Mouse (Mus musculus) MEL-GATA-1-ER (cell line): ENCODE measurements around the gene Ppa2.

ENCODE experiments used
- DNase-seq: peaks from one replicate; pipeline ENCODE4 v3.0.0-alpha.2; 2012; ENCODE audit warnings: low read depth; ENCODE audit errors: extremely low read depth

Gene Ppa2

GRCm38 (mm10) chr3:133389803-133390387 lies 80.0 kb downstream of the Ppa2 start:
- DNase-seq = no peak

DNA sequence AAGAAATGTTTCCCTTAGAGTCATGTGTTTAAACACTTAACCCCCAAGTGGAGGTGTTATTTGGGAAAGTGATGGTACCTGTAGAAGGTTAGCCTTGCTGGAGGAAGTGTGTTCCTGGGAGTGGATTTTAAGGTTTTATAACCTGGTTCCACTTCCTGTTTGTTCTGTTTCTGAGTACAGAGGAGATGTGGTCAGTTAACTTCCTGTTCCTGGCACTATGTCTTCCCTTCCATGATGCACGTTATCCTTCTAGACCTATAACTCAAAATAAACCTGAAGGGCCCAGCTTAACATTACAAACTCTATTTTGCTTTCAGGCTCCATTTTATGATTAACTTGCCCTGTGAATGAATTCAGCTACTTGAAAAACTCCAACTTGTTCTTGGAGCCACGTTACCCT lies 84.6 kb downstream of the Ppa2 start:
- peak; percentile 13 for DNase-seq

- DNase-seq = no peak
Observed at GRCm38 (mm10) chr3:133403849-133404248, 93.9 kb downstream of the Ppa2 start.

GRCm38 (mm10) chr3:133405636-133406035 lies 95.7 kb downstream of the Ppa2 start:
- DNase-seq = no peak

- DNase-seq = no peak
Observed at GRCm38 (mm10) chr3:133406248-133406647, 96.3 kb downstream of the Ppa2 start.

GRCm38 (mm10) chr3:133411123-133411675 lies 101.3 kb downstream of the Ppa2 start:
- DNase-seq = no peak

- DNase-seq = no peak
Observed at GRCm38 (mm10) chr3:133411768-133412167, 101.9 kb downstream of the Ppa2 start.

GRCm38 (mm10) chr3:133414747-133415146 lies 104.8 kb downstream of the Ppa2 start:
- no peak for DNase-seq

DNA sequence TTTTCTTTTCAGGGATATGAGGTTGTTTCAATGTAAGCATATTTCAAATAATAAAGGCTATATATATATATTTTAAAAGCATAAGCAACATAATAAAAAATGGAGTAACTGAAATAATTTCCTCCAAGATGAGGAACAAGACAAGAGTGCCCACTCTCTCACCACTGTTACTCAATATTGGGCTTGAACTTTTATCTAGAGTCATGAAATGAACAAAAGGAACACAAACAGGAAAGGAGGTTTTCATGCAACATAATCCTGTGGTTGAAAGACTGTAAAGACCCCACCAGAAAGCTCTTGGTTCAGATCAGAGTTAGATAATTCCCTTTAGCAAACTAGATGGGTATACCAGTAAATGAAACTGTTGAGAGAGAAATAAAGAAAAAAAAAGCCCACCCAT lies 113.2 kb downstream of the Ppa2 start:
- DNase-seq = no peak
